Mouse (Mus musculus): Measurements from ENCODE around the gene Prodh2. TPM values are rescaled to one million over a fixed set of nuclear protein-coding genes. Genes with fewer than 3 reads are reported as not detected.

Prodh2 gene
- not detected in 2 replicates for polyA plus RNA-seq (2015; fragmentation: Nextera tagmentation; extraction: Ambion mirVana)

- no peak for ATAC-seq
- no peaks in the 10 kb centered on the region; the same call in 1 of the 2 replicates for H3K27me3 ChIP-seq (ENCODE audit: control insufficient read depth, insufficient read depth, low read depth, low read length)
- WGBS, result 64% methylated on average over 11 of the region's 11 CpGs
Measured at GRCm38 (mm10) chr7:30493401-30493931, at the start of gene Prodh2. Gene Prodh2, plus strand, starts transcription at chr7:30493622.

GRCm38 (mm10) chr7:30443696-30444095, 49.7 kb upstream of the Prodh2 start:
- peaks cover 18% of the 10 kb centered on the region; the same call in 1 of the 2 replicates for H3K36me3 ChIP-seq (ENCODE audit: control insufficient read depth, insufficient read depth, low read length)
- WGBS, result 14% methylated on average over 9 of the region's 9 CpGs
- peak overlapping the region; percentile 96 for H3K9ac ChIP-seq (ENCODE audit: low read depth, low read length)
- H3K27ac ChIP-seq (ENCODE audit: low read length), result peak overlapping the region; percentile 98
- no peaks in the 10 kb centered on the region for H3K27me3 ChIP-seq (ENCODE audit: control insufficient read depth, insufficient read depth, low read depth, low read length)
- ATAC-seq, result no peak
- H3K4me3 ChIP-seq (ENCODE audit: low read depth, low read length), result peak overlapping the region; percentile 73
- H3K9me3 ChIP-seq (replicated peaks; ENCODE audit: control insufficient read depth, low read length, poor library complexity, severe bottlenecking), result no peaks in the 10 kb centered on the region
- peaks cover 25% of the 10 kb centered on the region for H3K4me1 ChIP-seq (ENCODE audit: control insufficient read depth, insufficient read depth, low read length)
- H3K4me2 ChIP-seq (ENCODE audit: low read length), result peak overlapping the region; percentile 93

More at GRCm38 (mm10) chr7:30493401-30493931, at the start of gene Prodh2:
- Histone ChIP-seq H3K9me3 (replicated peaks; ENCODE audit: control insufficient read depth, low read length, poor library complexity, severe bottlenecking) (no peaks in the 10 kb centered on the region), H3K27ac (ENCODE audit: low read length) (no peak within 1 kb of the TSS), H3K9ac (ENCODE audit: low read depth, low read length) (no peak within 1 kb of the TSS), H3K4me2 (ENCODE audit: low read length) (no peak within 1 kb of the TSS), H3K4me1 (ENCODE audit: control insufficient read depth, insufficient read depth, low read length) (no peaks in the 10 kb centered on the region), H3K4me3 (ENCODE audit: low read depth, low read length) (no peak within 1 kb of the TSS), H3K36me3 (ENCODE audit: control insufficient read depth, insufficient read depth, low read length) (no peaks in the 10 kb centered on the region)

- peak overlapping the region; percentile 96 for H3K9ac ChIP-seq (ENCODE audit: low read depth, low read length)
- peak; percentile 60 for ATAC-seq
- peak overlapping the region; percentile 98 for H3K27ac ChIP-seq (ENCODE audit: low read length)
- H3K9me3 ChIP-seq (replicated peaks; ENCODE audit: control insufficient read depth, low read length, poor library complexity, severe bottlenecking), result no peaks in the 10 kb centered on the region
- WGBS, result under 1% methylated on average over 34 of the region's 38 CpGs
- peak overlapping the region; percentile 73 for H3K4me3 ChIP-seq (ENCODE audit: low read depth, low read length)
- H3K4me2 ChIP-seq (ENCODE audit: low read length), result peak overlapping the region; percentile 93
- peaks cover 25% of the 10 kb centered on the region for H3K4me1 ChIP-seq (ENCODE audit: control insufficient read depth, insufficient read depth, low read length)
- H3K36me3 ChIP-seq (ENCODE audit: control insufficient read depth, insufficient read depth, low read length), result peaks cover 18% of the 10 kb centered on the region; the same call in 1 of the 2 replicates
- H3K27me3 ChIP-seq (ENCODE audit: control insufficient read depth, insufficient read depth, low read depth, low read length), result no peaks in the 10 kb centered on the region
Measured at GRCm38 (mm10) chr7:30444154-30444970, 49.1 kb upstream of the Prodh2 start.

GRCm38 (mm10) chr7:30444971-30445751, 48.3 kb upstream of the Prodh2 start, which contains the start of gene Aplp1:
Gene Aplp1, minus strand, starts transcription at chr7:30445535.
- peak within 1 kb of the TSS; percentile 93 for H3K4me2 ChIP-seq (ENCODE audit: low read length)
- ATAC-seq, result peak; percentile 78
- WGBS, result under 1% methylated on average over 48 of the region's 72 CpGs
- peak within 1 kb of the TSS; percentile 98 for H3K27ac ChIP-seq (ENCODE audit: low read length)
- H3K4me3 ChIP-seq (ENCODE audit: low read depth, low read length), result peak within 1 kb of the TSS; percentile 73
- H3K27me3 ChIP-seq (ENCODE audit: control insufficient read depth, insufficient read depth, low read depth, low read length), result no peaks in the 10 kb centered on the region
- H3K4me1 ChIP-seq (ENCODE audit: control insufficient read depth, insufficient read depth, low read length), result peaks cover 25% of the 10 kb centered on the region
- peak within 1 kb of the TSS; percentile 96 for H3K9ac ChIP-seq (ENCODE audit: low read depth, low read length)
- peaks cover 13% of the 10 kb centered on the region; the same call in 1 of the 2 replicates for H3K36me3 ChIP-seq (ENCODE audit: control insufficient read depth, insufficient read depth, low read length)
- no peaks in the 10 kb centered on the region for H3K9me3 ChIP-seq (replicated peaks; ENCODE audit: control insufficient read depth, low read length, poor library complexity, severe bottlenecking)

- 72% methylated on average over 7 of the region's 7 CpGs for WGBS
- H3K4me2 ChIP-seq (ENCODE audit: low read length), result no peak overlapping the region
- no peak overlapping the region for H3K27ac ChIP-seq (ENCODE audit: low read length)
- peaks cover 31% of the 10 kb centered on the region for H3K27me3 ChIP-seq (ENCODE audit: control insufficient read depth, insufficient read depth, low read depth, low read length)
- no peaks in the 10 kb centered on the region for H3K9me3 ChIP-seq (replicated peaks; ENCODE audit: control insufficient read depth, low read length, poor library complexity, severe bottlenecking)
- no peak for ATAC-seq
- peaks cover 13% of the 10 kb centered on the region for H3K4me1 ChIP-seq (ENCODE audit: control insufficient read depth, insufficient read depth, low read length)
- no peak overlapping the region for H3K9ac ChIP-seq (ENCODE audit: low read depth, low read length)
- H3K4me3 ChIP-seq (ENCODE audit: low read depth, low read length), result no peak overlapping the region
- no peaks in the 10 kb centered on the region for H3K36me3 ChIP-seq (ENCODE audit: control insufficient read depth, insufficient read depth, low read length)
Measured at GRCm38 (mm10) chr7:30450241-30450640, 43.2 kb upstream of the Prodh2 start.

GRCm38 (mm10) chr7:30453327-30453726, 40.1 kb upstream of the Prodh2 start:
- Histone ChIP-seq H3K9me3 (replicated peaks; ENCODE audit: control insufficient read depth, low read length, poor library complexity, severe bottlenecking) (no peaks in the 10 kb centered on the region), H3K4me1 (ENCODE audit: control insufficient read depth, insufficient read depth, low read length) (peaks cover 26% of the 10 kb centered on the region), H3K27me3 (ENCODE audit: control insufficient read depth, insufficient read depth, low read depth, low read length) (peaks cover 54% of the 10 kb centered on the region), H3K36me3 (ENCODE audit: control insufficient read depth, insufficient read depth, low read length) (no peaks in the 10 kb centered on the region), H3K9ac (ENCODE audit: low read depth, low read length) (peak overlapping the region; percentile 46), H3K27ac (ENCODE audit: low read length) (no peak overlapping the region), H3K4me3 (ENCODE audit: low read depth, low read length) (no peak overlapping the region), H3K4me2 (ENCODE audit: low read length) (peak overlapping the region; percentile 23)
- no peak for ATAC-seq
- WGBS, result 18% methylated on average over 25 of the region's 25 CpGs

GRCm38 (mm10) chr7:30453766-30454165, 39.7 kb upstream of the Prodh2 start:
- 3% methylated on average over 25 of the region's 25 CpGs for WGBS
- Histone ChIP-seq H3K9ac (ENCODE audit: low read depth, low read length) (no peak overlapping the region; the same call in 1 of the 2 replicates), H3K27me3 (ENCODE audit: control insufficient read depth, insufficient read depth, low read depth, low read length) (peaks cover 54% of the 10 kb centered on the region), H3K4me3 (ENCODE audit: low read depth, low read length) (no peak overlapping the region), H3K27ac (ENCODE audit: low read length) (no peak overlapping the region), H3K36me3 (ENCODE audit: control insufficient read depth, insufficient read depth, low read length) (no peaks in the 10 kb centered on the region), H3K9me3 (replicated peaks; ENCODE audit: control insufficient read depth, low read length, poor library complexity, severe bottlenecking) (no peaks in the 10 kb centered on the region), H3K4me1 (ENCODE audit: control insufficient read depth, insufficient read depth, low read length) (peaks cover 27% of the 10 kb centered on the region), H3K4me2 (ENCODE audit: low read length) (peak overlapping the region; percentile 23)
- ATAC-seq, result no peak

GRCm38 (mm10) chr7:30454259-30454658, 39.2 kb upstream of the Prodh2 start:
- peaks cover 27% of the 10 kb centered on the region for H3K4me1 ChIP-seq (ENCODE audit: control insufficient read depth, insufficient read depth, low read length)
- ATAC-seq, result no peak
- H3K36me3 ChIP-seq (ENCODE audit: control insufficient read depth, insufficient read depth, low read length), result no peaks in the 10 kb centered on the region
- H3K4me2 ChIP-seq (ENCODE audit: low read length), result no peak overlapping the region; the same call in 1 of the 2 replicates
- H3K9ac ChIP-seq (ENCODE audit: low read depth, low read length), result no peak overlapping the region; the same call in 1 of the 2 replicates
- WGBS, result 5% methylated on average over 6 of the region's 6 CpGs
- H3K4me3 ChIP-seq (ENCODE audit: low read depth, low read length), result no peak overlapping the region
- H3K27me3 ChIP-seq (ENCODE audit: control insufficient read depth, insufficient read depth, low read depth, low read length), result peaks cover 57% of the 10 kb centered on the region
- no peak overlapping the region for H3K27ac ChIP-seq (ENCODE audit: low read length)
- no peaks in the 10 kb centered on the region for H3K9me3 ChIP-seq (replicated peaks; ENCODE audit: control insufficient read depth, low read length, poor library complexity, severe bottlenecking)

All from midbrain, embryonic 16.5 days (tissue).